Mouse (Mus musculus) kidney, embryonic 16.5 days (tissue): Measurements from ENCODE around the gene Bhlhe40. TPM values are rescaled to one million over a fixed set of nuclear protein-coding genes. Genes with fewer than 3 reads are reported as not detected.

Experiments
- ATAC-seq: fragments of 200-750 bp; cut with Nextera tagmentation; 2 replicates; pipeline ENCODE4 v1.8.0; 2017; ENCODE audit warnings: moderate TSS enrichment; ENCODE audit not compliant: low FRiP score, low TSS enrichment
- H3K27ac ChIP-seq: fragments of 300-500 bp; sonication (generic); 2 replicates; pipeline ENCODE4 v1.5.1; 2014; ENCODE audit warnings: low read length
- H3K27me3 ChIP-seq: fragments of 300-500 bp; sonication (generic); 2 replicates; pipeline ENCODE4 v1.6.1; 2014; ENCODE audit warnings: low read length, control low read depth, mixed read lengths; ENCODE audit not compliant: insufficient read depth
- H3K36me3 ChIP-seq: fragments of 300-500 bp; sonication (generic); 2 replicates; pipeline ENCODE4 v1.6.1; 2014; ENCODE audit warnings: low read length, control low read depth, mixed read lengths; ENCODE audit not compliant: insufficient read depth
- H3K4me1 ChIP-seq: fragments of 300-500 bp; sonication (generic); 2 replicates; pipeline ENCODE4 v1.6.1; 2014; ENCODE audit warnings: low read length, control low read depth, mixed read lengths; ENCODE audit not compliant: insufficient read depth
- H3K4me2 ChIP-seq: fragments of 300-500 bp; sonication (generic); replicated peaks from 2 replicates; pipeline ENCODE4 v1.6.1; 2014; ENCODE audit warnings: low read depth, low read length
- H3K4me3 ChIP-seq: fragments of 300-500 bp; sonication (generic); 2 replicates; pipeline ENCODE4 v1.5.1; 2014; ENCODE audit warnings: mild to moderate bottlenecking, low read length
- H3K9ac ChIP-seq: fragments of 300-500 bp; sonication (generic); replicated peaks from 2 replicates; pipeline ENCODE4 v1.6.1; 2014; ENCODE audit warnings: low read length
- H3K9me3 ChIP-seq: fragments of 300-500 bp; sonication (generic); 2 replicates; pipeline ENCODE4 v1.6.1; 2016; ENCODE audit warnings: low read length, control low read depth
- WGBS: fragments of 180-500 bp; shearing (Covaris S2); extraction: QIAGEN DNeasy Blood & Tissue Kit; methylation state at CpG from one replicate; pipeline ENCODE4 v1.1.7; 2014; 5-methylcytosine and 5-hydroxymethylcytosine counted together
- polyA plus RNA-seq: library from polyadenylated mRNA; unstranded; fragments of >200 nt; fragmentation: Nextera tagmentation; extraction: Ambion mirVana; gene quantifications from 2 replicates; pipeline ENCODE4 v1.2.1, GENCODE M21; 2015

Gene Bhlhe40
- polyA plus RNA-seq, 1 experiment from 2014 or later: 18.5 TPM

GRCm38 (mm10) chr6:108709131-108709470, 48.7 kb downstream of the Bhlhe40 start:
- Histone ChIP-seq H3K9me3 (no peaks in the 10 kb centered on the region), H3K4me2 (peak overlapping the region; percentile 84), H3K4me1 (peaks cover 10% of the 10 kb centered on the region), H3K4me3 (peak overlapping the region; percentile 45), H3K9ac (peak overlapping the region; percentile 58; the same call in 1 of the 2 replicates), H3K27me3 (no peaks in the 10 kb centered on the region), H3K36me3 (no peaks in the 10 kb centered on the region), H3K27ac (no peak overlapping the region)
- peak; percentile 5; the same call in 1 of the 2 replicates for ATAC-seq
- 6% methylated on average over 9 of the region's 9 CpGs for WGBS

- Histone ChIP-seq H3K4me2 (peak overlapping the region; percentile 84), H3K4me3 (peak overlapping the region; percentile 45), H3K36me3 (no peaks in the 10 kb centered on the region), H3K9ac (peak overlapping the region; percentile 58), H3K27me3 (no peaks in the 10 kb centered on the region), H3K27ac (no peak overlapping the region), H3K9me3 (peaks cover 2% of the 10 kb centered on the region; the same call in 1 of the 2 replicates), H3K4me1 (peaks cover 10% of the 10 kb centered on the region)
- peak; percentile 88 for ATAC-seq
- WGBS: under 1% methylated on average over 29 of the region's 29 CpGs
Measured at GRCm38 (mm10) chr6:108709471-108710231, 49.2 kb downstream of the Bhlhe40 start.

GRCm38 (mm10) chr6:108710667-108711066, 50.2 kb downstream of the Bhlhe40 start:
- no peaks in the 10 kb centered on the region for H3K36me3 ChIP-seq
- no peak overlapping the region for H3K9ac ChIP-seq
- peaks cover 2% of the 10 kb centered on the region; the same call in 1 of the 2 replicates for H3K9me3 ChIP-seq
- H3K27ac ChIP-seq: no peak overlapping the region
- no peak overlapping the region for H3K4me2 ChIP-seq
- H3K4me1 ChIP-seq: peaks cover 10% of the 10 kb centered on the region
- H3K4me3 ChIP-seq: no peak overlapping the region
- no peak for ATAC-seq
- WGBS: 62% methylated on average over 3 of the region's 3 CpGs
- H3K27me3 ChIP-seq: no peaks in the 10 kb centered on the region

GRCm38 (mm10) chr6:108711192-108711964, 50.9 kb downstream of the Bhlhe40 start:
- Histone ChIP-seq H3K4me1 (peaks cover 10% of the 10 kb centered on the region), H3K9me3 (peaks cover 2% of the 10 kb centered on the region; the same call in 1 of the 2 replicates), H3K4me2 (no peak overlapping the region), H3K27me3 (no peaks in the 10 kb centered on the region), H3K9ac (no peak overlapping the region), H3K36me3 (no peaks in the 10 kb centered on the region), H3K4me3 (no peak overlapping the region), H3K27ac (no peak overlapping the region)
- ATAC-seq: no peak
- 74% methylated on average over 4 of the region's 4 CpGs for WGBS

- Histone ChIP-seq H3K9ac (no peak overlapping the region), H3K36me3 (no peaks in the 10 kb centered on the region), H3K9me3 (peaks cover 2% of the 10 kb centered on the region; the same call in 1 of the 2 replicates), H3K27ac (no peak overlapping the region), H3K27me3 (no peaks in the 10 kb centered on the region), H3K4me1 (peaks cover 10% of the 10 kb centered on the region), H3K4me2 (no peak overlapping the region), H3K4me3 (no peak overlapping the region)
- ATAC-seq: no peak
Measured at GRCm38 (mm10) chr6:108712148-108712547, 51.7 kb downstream of the Bhlhe40 start.

GRCm38 (mm10) chr6:108713175-108713974, 52.9 kb downstream of the Bhlhe40 start:
- H3K27ac ChIP-seq: no peak overlapping the region
- H3K4me1 ChIP-seq: peaks cover 13% of the 10 kb centered on the region
- WGBS: 60% methylated on average over 7 of the region's 7 CpGs
- ATAC-seq: no peak
- H3K4me2 ChIP-seq: no peak overlapping the region
- peaks cover 2% of the 10 kb centered on the region; the same call in 1 of the 2 replicates for H3K9me3 ChIP-seq
- H3K36me3 ChIP-seq: no peaks in the 10 kb centered on the region
- H3K9ac ChIP-seq: no peak overlapping the region
- H3K27me3 ChIP-seq: no peaks in the 10 kb centered on the region
- H3K4me3 ChIP-seq: no peak overlapping the region

Other genes with a start within 250 kb of the Bhlhe40 start
- 79.1 and 81.9 TPM in 2 replicates for gene Arl8b, start 122.5 kb downstream of the Bhlhe40 start, polyA plus RNA-seq
- gene Edem1, start 168.0 kb downstream of the Bhlhe40 start, polyA plus RNA-seq: 18.8 and 23.7 TPM in 2 replicates